Mouse (Mus musculus) regulatory T cell (primary cell): Measurements from ENCODE around the gene Col5a1.

Experiments
- in situ Hi-C: fragments of 300-600 bp; cut with MboI, MseI; formaldehyde crosslinking; loops from one replicate; pipeline ENCODE4 v1.15.1; 2025; ENCODE audit warnings: high pct_unique_total_duplicates

Gene Col5a1

GRCm38 (mm10) chr2:27885456-27886147 lies 623 bp upstream of the Col5a1 start:
- in situ Hi-C loops: no loop called here

GRCm38 (mm10) chr2:27886608-27887460 lies 609 bp downstream of the Col5a1 start:
- in situ Hi-C loops: no loop called here

GRCm38 (mm10) chr2:27887461-27888264 lies 1.4 kb downstream of the Col5a1 start:
- in situ Hi-C loops: no loop called here

GRCm38 (mm10) chr2:27888603-27889545 lies 2.6 kb downstream of the Col5a1 start:
- in situ Hi-C loops: no loop called here

GRCm38 (mm10) chr2:27891922-27892541 lies 5.8 kb downstream of the Col5a1 start:
- in situ Hi-C loops: no loop called here

GRCm38 (mm10) chr2:27893015-27893414 lies 6.8 kb downstream of the Col5a1 start:
- in situ Hi-C loops: no loop called here

GRCm38 (mm10) chr2:27894986-27895385 lies 8.8 kb downstream of the Col5a1 start:
- in situ Hi-C loops: no loop called here

GRCm38 (mm10) chr2:27895648-27896047 lies 9.4 kb downstream of the Col5a1 start:
- in situ Hi-C loops: no loop called here

- in situ Hi-C loops: no loop called here
Observed at GRCm38 (mm10) chr2:27897161-27897560, 10.9 kb downstream of the Col5a1 start.

- in situ Hi-C loops: no loop called here
Observed at GRCm38 (mm10) chr2:27899894-27900293, 13.7 kb downstream of the Col5a1 start.

GRCm38 (mm10) chr2:27901076-27901475 lies 14.9 kb downstream of the Col5a1 start:
- in situ Hi-C loops: no loop called here

GRCm38 (mm10) chr2:27901525-27902245 lies 15.5 kb downstream of the Col5a1 start:
- in situ Hi-C loops: no loop called here

GRCm38 (mm10) chr2:27902318-27902717 lies 16.1 kb downstream of the Col5a1 start:
- in situ Hi-C loops: no loop called here

GRCm38 (mm10) chr2:27905411-27905810 lies 19.2 kb downstream of the Col5a1 start:
- in situ Hi-C loops: no loop called here

GRCm38 (mm10) chr2:27910501-27910900 lies 24.3 kb downstream of the Col5a1 start:
- in situ Hi-C loops: no loop called here

GRCm38 (mm10) chr2:27912546-27913275 lies 26.5 kb downstream of the Col5a1 start:
- in situ Hi-C loops: no loop called here

GRCm38 (mm10) chr2:27915726-27916125 lies 29.5 kb downstream of the Col5a1 start:
- in situ Hi-C loops: no loop called here

GRCm38 (mm10) chr2:27916316-27916715 lies 30.1 kb downstream of the Col5a1 start:
- in situ Hi-C loops: no loop called here

- in situ Hi-C loops: no loop called here
Observed at GRCm38 (mm10) chr2:27917177-27917576, 31.0 kb downstream of the Col5a1 start.
